Mouse (Mus musculus): ENCODE measurements around the gene Il34.

Il34 gene

GRCm38 (mm10) chr8:110779924-110780718 is 25.6 kb downstream of the Il34 start:
- DNase-seq (ENCODE audit: low spot score in 2 of 2): no peak

- DNase-seq (ENCODE audit: low spot score in 2 of 2): no peak
Measured at GRCm38 (mm10) chr8:110776335-110776734, 29.4 kb downstream of the Il34 start.

GRCm38 (mm10) chr8:110775721-110776120 is 30.0 kb downstream of the Il34 start:
- DNase-seq (ENCODE audit: low spot score in 2 of 2): no peak

GRCm38 (mm10) chr8:110775316-110775715 is 30.4 kb downstream of the Il34 start:
- no peak for DNase-seq (ENCODE audit: low spot score in 2 of 2)

- DNase-seq (ENCODE audit: low spot score in 2 of 2): no peak
Measured at GRCm38 (mm10) chr8:110774725-110775124, 31.0 kb downstream of the Il34 start.

- DNase-seq (ENCODE audit: low spot score in 2 of 2): no peak
Measured at GRCm38 (mm10) chr8:110774047-110774446, 31.7 kb downstream of the Il34 start.

GRCm38 (mm10) chr8:110772452-110772851 is 33.3 kb downstream of the Il34 start:
- no peak for DNase-seq (ENCODE audit: low spot score in 2 of 2)

GRCm38 (mm10) chr8:110767261-110767660 is 38.5 kb downstream of the Il34 start:
- DNase-seq (ENCODE audit: low spot score in 2 of 2): no peak

GRCm38 (mm10) chr8:110764671-110765070 is 41.1 kb downstream of the Il34 start:
- no peak for DNase-seq (ENCODE audit: low spot score in 2 of 2)

- DNase-seq (ENCODE audit: low spot score in 2 of 2): no peak
Measured at GRCm38 (mm10) chr8:110761988-110762387, 43.7 kb downstream of the Il34 start.

GRCm38 (mm10) chr8:110761185-110761584 is 44.5 kb downstream of the Il34 start:
- no peak for DNase-seq (ENCODE audit: low spot score in 2 of 2)

GRCm38 (mm10) chr8:110760280-110760940 is 45.3 kb downstream of the Il34 start:
- DNase-seq (ENCODE audit: low spot score in 2 of 2): no peak

GRCm38 (mm10) chr8:110756196-110756595 is 49.5 kb downstream of the Il34 start:
- no peak for DNase-seq (ENCODE audit: low spot score in 2 of 2)

- DNase-seq (ENCODE audit: low spot score in 2 of 2): no peak
Measured at GRCm38 (mm10) chr8:110755511-110756170, 50.1 kb downstream of the Il34 start.

GRCm38 (mm10) chr8:110754713-110755112 is 51.0 kb downstream of the Il34 start:
- no peak for DNase-seq (ENCODE audit: low spot score in 2 of 2)

GRCm38 (mm10) chr8:110751490-110751889 is 54.2 kb downstream of the Il34 start:
- DNase-seq (ENCODE audit: low spot score in 2 of 2): no peak

- DNase-seq (ENCODE audit: low spot score in 2 of 2): no peak
Measured at GRCm38 (mm10) chr8:110750269-110750668, 55.5 kb downstream of the Il34 start.

GRCm38 (mm10) chr8:110749500-110750170 is 56.1 kb downstream of the Il34 start:
- DNase-seq (ENCODE audit: low spot score in 2 of 2): peak in 1 of 2 experiments; percentile 32

- no peak for DNase-seq (ENCODE audit: low spot score in 2 of 2)
Measured at GRCm38 (mm10) chr8:110746661-110747060, 59.1 kb downstream of the Il34 start.

GRCm38 (mm10) chr8:110745162-110745561 is 60.6 kb downstream of the Il34 start:
- DNase-seq (ENCODE audit: low spot score in 2 of 2): no peak

GRCm38 (mm10) chr8:110742452-110742818 is 63.3 kb downstream of the Il34 start:
- DNase-seq (ENCODE audit: low spot score in 2 of 2): no peak

GRCm38 (mm10) chr8:110741816-110742451 is 63.8 kb downstream of the Il34 start:
- peak in 1 of 2 experiments; percentile 14 for DNase-seq (ENCODE audit: low spot score in 2 of 2)
